Mouse (Mus musculus) left cerebral cortex, postnatal 4 days (tissue): Measurements from ENCODE around the gene Hes5. TPM values are rescaled to one million over a fixed set of nuclear protein-coding genes. Genes with fewer than 3 reads are reported as not detected.
A peak's percentile ranks its signal among the peaks of the same experiment; 100 is the strongest.

Source experiments
- DNase-seq: peaks from one replicate; pipeline ENCODE4 v3.0.0-alpha.2; 2022
- intact Hi-C: fragments of 180-260 bp; cut with DNase I; formaldehyde crosslinking; loops from one replicate; pipeline ENCODE4 v1.15.1; 2025
- total RNA-seq, 2 experiments: library from RNA; stranded (reverse); gene quantifications; 2 replicates each; pipeline ENCODE4 v1.2.3; 2021

Gene Hes5
- total RNA-seq, 2 experiments from 2014 or later, result 56.8 to 74.5 TPM

DNA sequence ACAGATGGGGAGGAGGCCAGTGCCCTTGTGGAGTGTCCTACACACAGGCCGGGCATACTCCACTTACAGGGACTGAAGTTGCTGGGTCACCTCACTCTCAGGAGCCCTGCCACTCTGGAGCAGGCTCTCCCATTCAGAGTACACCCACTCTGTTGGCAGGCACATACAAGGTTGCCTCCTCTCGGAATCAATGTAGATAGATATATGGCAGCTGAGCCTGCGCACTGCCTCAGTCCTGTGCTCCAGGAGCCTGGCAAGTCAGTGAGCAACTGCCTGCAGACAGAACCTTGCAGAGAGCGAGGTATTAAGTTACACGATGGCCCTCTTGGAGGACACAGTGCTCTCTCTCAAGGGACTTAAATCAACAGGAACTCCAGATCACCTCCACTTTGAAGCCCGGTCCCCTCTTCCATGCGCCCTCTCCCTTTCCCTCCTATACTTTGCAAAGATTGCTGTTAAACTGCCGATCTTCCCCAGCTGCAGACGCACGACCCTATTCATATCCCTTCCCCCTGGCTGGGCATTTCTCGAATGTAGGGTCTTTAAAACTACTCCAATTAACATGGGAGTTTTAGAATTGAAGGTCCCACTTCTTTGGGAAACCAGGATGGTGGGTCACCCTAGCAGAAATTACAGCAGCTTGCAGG is 2.6 kb downstream of the Hes5 start:
- intact Hi-C loops, result no loop called here
- no peak for DNase-seq

DNA sequence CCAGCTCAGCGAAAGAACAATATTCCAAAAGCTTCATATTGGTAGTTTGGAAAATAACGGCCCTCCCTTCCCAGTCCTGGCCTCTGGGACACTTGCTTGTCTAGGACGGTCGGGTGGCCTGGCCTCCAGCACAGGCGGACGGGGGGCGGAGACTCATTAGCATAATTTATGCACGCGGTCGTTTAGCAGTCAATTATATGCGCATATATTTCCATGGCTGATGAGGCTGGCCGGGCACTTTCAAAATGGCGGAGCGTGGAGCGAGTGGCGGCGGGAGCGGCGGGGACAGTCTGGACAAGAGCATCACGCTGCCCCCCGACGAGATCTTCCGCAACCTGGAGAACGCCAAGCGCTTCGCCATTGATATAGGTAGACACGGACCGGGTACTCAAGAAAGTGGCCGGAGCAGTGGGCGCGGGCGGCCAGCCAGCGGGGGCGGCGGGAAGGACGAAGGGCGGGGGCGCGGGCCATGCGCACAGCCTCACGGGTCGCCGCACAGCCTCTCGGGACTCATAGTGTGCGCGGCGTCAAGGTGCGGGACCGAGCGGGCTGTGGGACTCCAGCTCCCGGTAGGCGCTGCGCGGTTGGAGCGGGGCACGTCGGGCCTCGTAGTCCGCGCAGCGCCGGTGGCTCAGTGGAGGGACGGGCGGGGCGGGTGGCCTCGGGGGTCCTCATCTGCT is 3.3 kb downstream of the Hes5 start, which contains the start of gene Pank4:
Gene Pank4 (plus strand): TSS at position 223 of the 680 bp plus-strand sequence.
- intact Hi-C loops, result no loop called here

DNA sequence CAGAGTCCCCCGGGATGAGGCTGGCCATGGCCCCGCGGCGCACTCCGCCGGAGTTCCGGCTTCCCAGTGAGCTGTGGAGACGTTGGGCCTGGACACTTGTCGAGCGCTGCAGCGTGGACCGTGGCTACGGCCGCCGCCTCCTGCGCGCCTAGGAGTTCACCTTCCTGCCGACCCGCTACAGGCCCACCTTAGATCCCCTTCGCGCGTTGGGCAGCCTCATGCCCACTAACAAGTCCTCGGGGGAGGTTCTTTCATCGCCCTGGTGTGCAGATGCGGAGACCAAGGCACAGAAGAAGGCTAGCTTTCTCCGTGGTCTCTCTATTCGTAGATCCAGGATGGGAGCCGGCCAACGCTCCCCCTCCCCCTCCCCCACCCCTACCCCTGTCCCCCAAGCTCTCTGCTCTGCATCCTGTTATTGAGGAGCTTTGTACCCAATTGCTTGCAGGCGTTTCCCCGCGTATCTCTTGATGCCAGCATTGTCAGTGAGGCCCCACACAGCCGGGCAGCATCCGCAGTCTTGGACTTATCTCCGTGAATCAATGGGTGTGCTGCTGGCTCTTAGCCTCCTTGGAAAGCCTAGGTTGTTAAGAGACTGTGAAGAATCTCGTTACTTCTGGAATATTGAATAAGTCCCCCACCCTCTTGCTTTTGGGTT is 4.0 kb downstream of the Hes5 start:
- no peak for DNase-seq

More for the DNA sequence above, 3.3 kb downstream of the Hes5 start, which contains the start of gene Pank4:
- DNase-seq, result peak; percentile 92

DNA sequence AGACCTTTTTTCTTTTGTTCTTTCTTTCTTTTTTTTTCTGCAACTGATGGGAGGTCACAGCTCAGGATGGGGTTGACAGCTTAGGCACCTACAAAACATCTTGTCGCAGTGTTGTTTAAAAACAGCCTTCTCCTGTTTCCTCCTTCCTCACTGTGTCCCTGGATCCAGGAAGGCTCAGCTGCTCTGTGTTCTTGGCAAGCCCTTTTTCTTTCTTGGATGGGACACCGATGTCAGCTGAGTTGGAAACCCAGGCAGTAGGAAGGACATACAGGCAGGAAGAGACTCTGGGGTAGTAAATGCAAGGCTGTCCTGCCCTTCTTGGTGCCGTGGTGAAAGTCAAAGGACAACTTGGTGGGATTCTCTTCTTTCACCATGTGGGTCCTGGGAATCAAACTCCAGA is 5.1 kb downstream of the Hes5 start:
- intact Hi-C loops, result no loop called here
- DNase-seq, result no peak

More for the DNA sequence above, 4.0 kb downstream of the Hes5 start:
- intact Hi-C loops, result no loop called here

DNA sequence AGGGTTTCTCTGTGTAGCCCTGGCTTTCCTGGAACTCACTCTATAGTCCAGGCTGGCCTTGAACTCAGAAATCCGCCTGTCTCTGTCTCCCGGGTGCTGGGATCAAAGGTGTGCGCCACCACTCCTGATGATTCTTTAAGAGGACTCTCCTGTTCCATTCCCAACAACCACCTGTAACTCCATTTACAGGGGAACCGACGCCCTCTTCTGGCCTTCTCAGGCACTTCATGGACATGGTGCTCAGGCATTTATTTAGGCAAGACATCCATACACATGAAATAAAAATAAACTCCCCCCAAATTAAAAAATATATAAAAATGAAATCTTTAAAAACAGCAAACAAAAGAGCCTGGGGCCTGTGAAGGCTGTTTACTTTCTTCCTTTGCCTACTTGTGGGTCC is 6.5 kb downstream of the Hes5 start:
- intact Hi-C loops, result no loop called here
- peak; percentile 69 for DNase-seq

DNA sequence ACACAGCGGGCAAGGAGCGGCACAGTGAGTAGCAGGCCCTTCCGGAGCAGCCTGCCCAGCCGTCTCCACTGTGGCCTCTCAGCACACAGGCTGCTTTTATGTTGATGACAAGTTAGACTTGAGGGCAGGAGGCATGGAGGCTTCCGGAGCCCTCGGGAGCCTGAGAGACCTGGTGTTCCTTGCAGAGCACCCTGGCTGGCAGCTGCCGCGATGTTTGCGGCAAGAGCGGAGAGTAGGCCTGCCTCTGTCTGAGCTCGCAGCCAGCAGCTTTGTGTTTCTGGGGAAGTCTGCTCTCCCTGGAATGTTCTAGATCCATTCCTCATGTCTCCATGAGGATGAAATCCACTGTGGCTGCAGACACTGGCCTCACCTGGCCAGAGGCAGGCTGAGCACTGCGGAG is 11.8 kb downstream of the Hes5 start:
- DNase-seq, result no peak
- intact Hi-C loops, result no loop called here

DNA sequence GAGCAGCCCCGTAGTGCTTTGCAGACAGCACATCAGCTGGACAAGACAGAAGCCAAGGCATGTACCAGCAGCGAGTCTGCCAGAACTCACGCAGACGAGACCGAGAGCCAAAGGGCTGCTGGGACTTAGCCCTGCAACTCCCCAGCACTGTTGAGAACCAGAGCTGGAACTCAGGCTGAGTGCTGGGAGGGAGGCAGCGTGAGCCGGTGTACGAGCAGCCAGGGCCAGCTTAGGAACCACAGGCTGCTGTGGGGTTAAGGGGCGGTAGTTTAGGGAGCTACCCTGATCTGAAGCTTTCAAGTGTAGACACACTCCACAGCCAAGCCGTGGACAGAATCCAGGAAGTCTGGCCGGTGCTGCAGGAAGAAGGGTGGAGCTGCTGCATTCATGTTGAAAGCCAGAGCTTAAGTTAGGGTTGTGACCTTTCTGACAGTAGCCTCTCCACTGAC is 13.5 kb downstream of the Hes5 start:
- DNase-seq, result no peak
- intact Hi-C loops, result no loop called here

DNA sequence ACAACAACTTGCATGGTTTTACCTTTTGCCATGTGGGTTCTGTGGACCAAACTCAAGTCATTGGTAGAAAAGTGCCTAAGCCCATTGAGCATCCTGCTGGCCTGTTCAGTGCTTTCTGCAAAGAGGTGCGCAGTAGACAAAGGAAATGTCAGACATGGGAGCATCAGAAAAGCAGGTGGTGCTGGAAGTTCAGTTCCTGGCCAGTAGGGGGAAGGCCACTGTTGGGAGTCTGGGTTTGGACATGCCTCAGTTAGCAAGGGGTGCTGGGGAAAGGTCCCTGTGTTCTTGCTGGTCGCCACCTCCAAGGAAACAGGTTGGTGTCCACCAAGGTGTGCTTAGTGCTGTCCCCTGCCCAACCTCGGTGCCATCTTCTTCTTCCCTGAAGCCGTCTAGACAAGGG is 19.4 kb downstream of the Hes5 start:
- intact Hi-C loops, result loop anchor here (5.0 kb wide), 1 partner anchor 87 kb away; the partner anchor contains the start of gene Pex10
- DNase-seq, result no peak

DNA sequence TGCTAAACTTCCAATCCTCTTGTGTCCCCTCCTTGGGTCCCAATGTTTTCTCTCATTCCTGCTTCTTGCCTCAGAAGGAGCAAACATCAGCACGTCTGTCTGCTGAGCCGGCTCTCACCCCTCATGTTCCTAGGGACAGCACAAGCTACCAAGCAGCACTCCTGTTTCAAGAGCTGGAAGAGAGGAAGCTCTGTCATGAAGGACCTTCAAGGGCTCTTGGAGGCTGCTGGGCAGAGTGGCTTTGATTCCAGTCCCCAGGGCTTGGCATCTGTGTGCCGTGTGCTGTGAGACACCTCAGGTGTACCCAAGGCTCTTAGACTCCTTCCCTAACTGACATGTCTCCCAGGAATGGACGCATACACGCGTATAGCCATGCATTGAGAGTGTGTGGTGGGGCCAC is 20.4 kb downstream of the Hes5 start:
- intact Hi-C loops, result loop anchor here (5.0 kb wide), 1 partner anchor 86 kb away; the partner anchor contains the start of gene Pex10

DNA sequence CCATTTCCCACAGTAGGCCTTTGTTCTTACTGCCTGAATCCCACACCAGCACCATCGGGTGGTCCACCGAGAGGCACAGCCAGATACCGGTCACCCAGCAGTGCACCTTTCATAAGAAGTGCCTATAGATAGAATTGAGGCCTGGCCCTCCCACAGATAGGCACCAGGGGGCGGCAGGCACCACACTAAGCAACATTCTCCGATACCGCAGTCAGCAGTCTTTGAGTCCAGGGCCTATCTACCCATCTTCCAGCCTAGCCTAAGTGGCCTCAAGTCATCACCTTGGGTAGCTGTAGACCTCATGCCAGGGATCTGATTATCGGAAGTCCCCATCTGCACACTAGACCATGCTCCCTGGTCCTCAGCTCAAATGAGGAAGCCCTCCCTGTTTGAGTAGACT is 20.8 kb downstream of the Hes5 start:
- DNase-seq, result peak; percentile 71
- intact Hi-C loops, result loop anchor here (5.0 kb wide), 1 partner anchor 86 kb away; the partner anchor contains the start of gene Pex10

More for the DNA sequence above, 20.4 kb downstream of the Hes5 start:
- no peak for DNase-seq

DNA sequence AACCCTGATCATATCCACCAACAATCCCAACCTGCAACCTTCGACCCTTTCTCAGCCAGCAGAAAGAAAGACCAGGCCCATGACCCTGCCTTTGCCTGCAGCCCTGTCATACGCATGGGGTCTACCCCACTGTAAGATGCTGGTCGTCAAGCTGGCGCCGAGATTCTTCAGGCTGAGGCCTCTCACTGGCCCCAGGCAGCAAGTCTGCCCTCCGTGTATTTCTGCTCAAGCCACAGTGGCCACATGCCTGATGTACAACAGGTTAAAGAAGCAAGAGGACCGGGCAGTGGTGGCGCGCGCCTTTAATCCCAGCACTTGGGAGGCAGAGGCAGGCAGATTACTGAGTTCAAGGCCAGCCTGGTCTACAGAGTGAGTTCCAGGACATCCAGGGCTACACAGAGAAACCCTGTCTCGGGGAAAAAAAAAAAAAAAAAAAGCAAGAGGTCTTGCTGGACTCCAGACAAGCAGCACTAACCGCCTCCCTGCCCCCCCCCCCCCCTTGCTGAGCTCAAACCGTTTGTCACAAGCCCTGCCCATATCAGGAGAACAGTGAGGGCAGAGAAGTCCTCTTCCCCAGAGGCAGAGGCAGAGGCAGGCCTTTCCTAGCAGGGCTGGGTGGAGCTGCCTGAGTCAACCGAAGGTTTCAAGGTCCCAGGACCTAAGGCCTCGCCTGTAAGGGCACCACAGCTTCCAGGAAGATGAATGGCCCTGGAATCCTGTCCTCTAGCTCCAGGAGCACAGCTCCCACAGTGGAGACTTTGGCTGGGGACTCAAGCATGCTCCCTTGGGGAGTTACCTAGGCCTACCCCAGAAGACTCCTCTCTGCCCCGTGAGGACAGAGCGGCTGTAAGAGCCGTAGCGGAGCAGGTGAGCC is 21.8 kb downstream of the Hes5 start:
- no peak for DNase-seq
- intact Hi-C loops, result loop anchor here (5.0 kb wide), 1 partner anchor 85 kb away; the partner anchor contains the start of gene Pex10

DNA sequence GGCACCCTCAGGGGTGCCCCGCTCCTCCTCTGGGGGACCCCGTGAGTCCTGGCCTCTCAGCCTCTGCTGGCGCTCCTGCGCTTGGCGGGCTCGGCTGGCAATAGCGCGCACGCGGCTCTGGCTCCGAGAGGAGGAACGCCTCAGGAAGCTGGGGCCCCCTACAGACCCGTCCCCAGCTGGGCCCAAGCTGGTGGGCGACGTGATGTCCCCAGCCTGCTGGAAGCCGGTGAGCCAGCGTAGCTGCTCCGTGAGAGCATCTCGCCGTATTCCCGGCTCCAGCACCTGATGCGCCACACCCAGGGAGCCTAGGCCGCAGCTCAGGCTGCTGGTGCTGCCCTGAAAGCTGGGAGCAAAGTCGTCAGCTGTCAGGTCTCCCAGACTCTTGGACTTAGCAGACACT is 23.0 kb downstream of the Hes5 start:
- DNase-seq, result no peak
- intact Hi-C loops, result loop anchor here (5.0 kb wide), 1 partner anchor 84 kb away; the partner anchor contains the start of gene Pex10

DNA sequence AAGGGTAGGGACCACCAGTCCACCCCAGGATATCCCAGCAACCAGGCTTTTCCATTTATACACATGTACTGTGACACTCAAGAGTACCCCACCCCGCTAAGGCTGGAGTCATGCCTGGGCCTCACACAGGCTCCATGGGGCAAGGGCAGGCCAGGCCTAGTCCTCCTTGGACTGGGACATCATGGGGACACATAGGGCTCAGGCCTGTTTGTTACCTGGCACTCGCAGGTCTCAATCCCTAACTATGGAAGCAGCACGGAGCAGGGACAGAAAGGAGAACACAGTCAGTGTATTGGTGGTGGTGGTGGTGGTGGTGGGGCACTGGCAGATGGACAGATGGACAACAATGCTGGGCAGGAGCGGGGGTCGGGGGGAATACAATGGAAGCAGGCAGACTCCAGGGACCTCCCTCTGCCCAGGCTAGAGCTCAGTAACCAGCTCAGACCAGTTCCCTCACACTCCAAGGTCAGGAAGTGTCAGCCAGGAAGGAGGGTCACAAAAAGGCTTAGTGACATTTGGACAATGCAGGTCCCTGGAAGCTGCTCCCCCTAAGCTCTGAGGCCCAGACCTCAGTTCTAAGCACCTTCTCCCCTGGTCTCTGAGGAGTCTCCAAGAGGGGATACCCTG is 24.5 kb downstream of the Hes5 start:
- no peak for DNase-seq
- intact Hi-C loops, result loop anchor here (5.0 kb wide), 1 partner anchor 67 kb away; no protein-coding TSS in a partner anchor

DNA sequence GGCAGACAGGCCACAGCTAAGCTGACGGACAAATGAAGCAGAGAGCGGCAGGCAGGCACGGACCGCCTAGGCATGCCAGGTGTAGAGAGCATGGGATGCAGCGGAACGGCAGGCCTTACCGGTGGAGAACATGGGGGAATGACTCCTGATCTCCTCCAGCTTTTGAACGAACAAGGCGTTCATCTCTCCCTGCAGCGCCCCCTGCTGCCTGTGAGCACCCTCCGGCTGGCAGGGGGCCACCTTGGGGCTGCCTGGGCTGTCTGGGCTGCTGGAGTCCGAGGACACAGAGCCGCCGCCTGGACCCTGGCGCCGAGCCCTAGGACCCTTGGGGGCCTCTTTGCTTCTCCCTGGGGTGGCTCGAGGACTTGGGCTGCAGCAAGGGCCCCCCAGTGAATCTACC is 25.4 kb downstream of the Hes5 start:
- intact Hi-C loops, result loop anchor here (5.0 kb wide), 1 partner anchor 66 kb away; no protein-coding TSS in a partner anchor
- peak; percentile 76 for DNase-seq

DNA sequence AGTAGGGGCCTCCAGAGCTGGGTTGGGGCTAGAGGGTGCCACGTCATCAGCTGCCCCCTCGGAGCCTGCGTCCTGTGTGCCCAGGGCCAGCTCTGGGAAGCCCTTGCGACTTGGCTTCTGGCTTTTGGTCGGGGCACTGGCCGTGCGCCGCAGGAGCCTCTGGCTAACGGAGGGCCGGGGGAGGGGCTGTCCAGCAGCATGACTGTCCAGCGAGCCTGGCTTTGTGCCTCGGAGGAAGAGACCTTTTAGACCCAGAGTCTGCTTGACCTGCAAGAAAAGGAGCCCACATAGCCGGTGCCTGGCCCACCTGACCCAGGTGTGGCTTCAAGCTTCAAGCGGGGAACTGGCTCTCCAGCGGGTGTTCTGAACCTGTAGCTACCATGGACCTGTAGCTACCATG is 26.0 kb downstream of the Hes5 start:
- intact Hi-C loops, result loop anchor here (5.0 kb wide), 1 partner anchor 66 kb away; no protein-coding TSS in a partner anchor

DNA sequence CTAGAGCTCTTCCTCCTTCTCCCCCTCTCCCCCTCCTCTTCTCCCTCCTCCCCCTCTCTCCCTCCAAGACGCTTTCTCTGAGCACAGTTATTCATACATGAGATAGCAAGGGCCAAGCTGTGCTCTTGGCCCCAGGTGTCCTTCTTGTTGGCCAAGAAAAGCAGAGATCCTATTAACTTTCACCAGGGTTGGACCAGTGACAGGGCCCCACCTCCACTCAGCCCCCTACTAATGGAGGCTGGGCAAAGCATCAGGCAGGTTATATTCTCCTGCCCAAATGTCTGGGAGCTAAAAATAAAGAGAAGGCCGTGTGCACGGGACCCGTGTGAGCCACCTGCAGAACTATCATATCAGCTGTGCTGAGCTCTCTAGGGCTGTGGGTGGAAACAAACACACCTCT is 34.2 kb downstream of the Hes5 start:
- intact Hi-C loops, result no loop called here
- DNase-seq, result peak; percentile 50

More for the DNA sequence above, 26.0 kb downstream of the Hes5 start:
- DNase-seq, result no peak

DNA sequence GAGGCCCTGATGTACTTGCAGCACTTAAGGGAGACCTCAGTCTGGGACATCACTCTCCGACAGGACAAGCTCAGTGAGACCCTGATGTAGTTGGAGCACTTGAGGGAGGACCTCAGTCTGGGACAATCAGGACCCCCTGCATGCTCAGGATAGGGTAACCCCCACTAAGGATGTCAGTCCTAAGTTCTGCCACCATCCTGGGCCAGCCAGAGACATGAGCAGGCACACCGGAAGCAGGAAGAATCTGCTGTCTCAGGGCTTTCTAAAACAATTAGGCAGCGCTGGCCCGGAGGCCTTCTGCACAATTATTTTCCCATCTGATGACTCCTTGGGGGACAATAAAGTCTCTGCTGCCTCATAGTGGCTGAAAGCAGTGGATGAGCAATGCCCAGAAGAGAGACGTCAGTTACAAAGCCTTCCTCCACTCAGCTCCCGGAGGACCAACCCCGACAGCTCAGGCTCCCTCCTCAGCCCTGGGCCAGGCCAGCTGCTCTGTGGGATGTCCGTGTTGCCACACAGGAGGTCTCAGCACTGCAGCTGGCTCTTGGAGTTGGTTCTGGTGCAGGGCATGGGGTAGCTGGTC is 35.9 kb downstream of the Hes5 start:
- no peak for DNase-seq

DNA sequence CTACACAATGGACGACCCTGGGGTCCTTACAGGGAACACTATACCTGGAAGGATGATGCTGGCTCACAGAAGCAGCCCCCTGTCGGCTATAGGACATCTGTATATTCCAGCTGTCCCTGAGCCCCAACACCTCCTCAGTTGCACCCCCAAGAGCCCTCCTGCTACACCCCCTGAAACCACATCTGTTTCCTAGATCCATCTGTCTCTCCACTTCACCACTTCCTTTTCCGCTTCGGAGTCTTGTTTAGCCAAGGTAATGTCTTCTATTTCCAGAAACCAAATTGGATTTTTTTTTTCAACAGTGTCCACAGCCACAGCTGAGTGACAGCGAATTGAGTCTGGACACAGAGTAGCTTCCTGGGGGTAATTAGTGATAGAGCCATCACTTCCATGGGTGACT is 38.7 kb downstream of the Hes5 start:
- intact Hi-C loops, result no loop called here
- DNase-seq, result no peak

More for the DNA sequence above, 35.9 kb downstream of the Hes5 start:
- intact Hi-C loops, result no loop called here

DNA sequence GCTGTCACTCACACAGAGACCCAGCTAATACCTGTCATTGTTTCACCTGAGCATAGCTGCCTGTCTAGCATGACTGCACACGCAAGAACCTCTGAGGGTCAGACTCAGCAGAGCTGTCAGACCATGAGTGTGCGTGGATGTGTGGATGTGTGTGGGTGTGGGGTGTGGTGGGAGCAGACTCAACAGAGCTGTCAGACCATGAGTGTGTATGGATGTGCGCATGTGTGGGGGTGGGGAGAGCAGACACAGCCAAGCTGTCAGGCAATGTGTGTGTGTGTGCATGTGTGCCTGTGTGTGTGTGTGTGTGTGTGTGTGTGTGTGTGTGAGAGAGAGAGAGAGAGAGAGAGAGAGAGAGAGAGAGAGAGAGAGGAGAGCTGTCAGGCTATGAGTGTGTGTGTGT is 44.6 kb downstream of the Hes5 start:
- DNase-seq, result no peak
- intact Hi-C loops, result no loop called here
